Mouse (Mus musculus) embryonic facial prominence, embryonic 15.5 days (tissue): ENCODE measurements at regions not wholly inside any gene's neighbourhood (a gene's known extent, or its start where the extent isn't known, plus 50 kb on each side); places are given as distances from the start of the nearest gene placed in this dataset.

Source experiments
- ATAC-seq: fragments of 200-750 bp; cut with Nextera tagmentation; 2 replicates; pipeline ENCODE4 v1.8.0; 2017; ENCODE audit warnings: low read depth, moderate TSS enrichment; ENCODE audit not compliant: insufficient number of reproducible peaks, low FRiP score, low TSS enrichment
- H3K27ac ChIP-seq: fragments of 300-500 bp; sonication (generic); replicated peaks from 2 replicates; pipeline ENCODE4 v1.5.1; 2015; ENCODE audit warnings: mild to moderate bottlenecking, inconsistent platforms
- H3K27me3 ChIP-seq: fragments of 300-500 bp; sonication (generic); 2 replicates; pipeline ENCODE4 v1.6.1; 2015; ENCODE audit warnings: inconsistent platforms
- H3K36me3 ChIP-seq: fragments of 300-500 bp; sonication (generic); 2 replicates; pipeline ENCODE4 v1.6.1; 2015; ENCODE audit warnings: mild to moderate bottlenecking, inconsistent platforms
- H3K4me1 ChIP-seq: fragments of 300-500 bp; sonication (generic); 2 replicates; pipeline ENCODE4 v1.6.1; 2015; ENCODE audit warnings: inconsistent platforms
- H3K4me2 ChIP-seq: fragments of 300-500 bp; sonication (generic); replicated peaks from 2 replicates; pipeline ENCODE4 v1.6.1; 2015; ENCODE audit warnings: mild to moderate bottlenecking, inconsistent platforms
- H3K4me3 ChIP-seq: fragments of 300-500 bp; sonication (generic); replicated peaks from 2 replicates; pipeline ENCODE4 v1.5.1; 2015; ENCODE audit warnings: mild to moderate bottlenecking, inconsistent platforms
- H3K9ac ChIP-seq: fragments of 300-500 bp; sonication (generic); 2 replicates; pipeline ENCODE4 v1.6.1; 2015; ENCODE audit warnings: inconsistent platforms
- H3K9me3 ChIP-seq: fragments of 300-500 bp; sonication (generic); replicated peaks from 2 replicates; pipeline ENCODE4 v1.6.1; 2016; ENCODE audit warnings: inconsistent platforms
- WGBS: fragments of 180-500 bp; shearing (Covaris S2); methylation state at CpG from one replicate; pipeline ENCODE4 v1.1.7; 2015; 5-methylcytosine and 5-hydroxymethylcytosine counted together

DNA sequence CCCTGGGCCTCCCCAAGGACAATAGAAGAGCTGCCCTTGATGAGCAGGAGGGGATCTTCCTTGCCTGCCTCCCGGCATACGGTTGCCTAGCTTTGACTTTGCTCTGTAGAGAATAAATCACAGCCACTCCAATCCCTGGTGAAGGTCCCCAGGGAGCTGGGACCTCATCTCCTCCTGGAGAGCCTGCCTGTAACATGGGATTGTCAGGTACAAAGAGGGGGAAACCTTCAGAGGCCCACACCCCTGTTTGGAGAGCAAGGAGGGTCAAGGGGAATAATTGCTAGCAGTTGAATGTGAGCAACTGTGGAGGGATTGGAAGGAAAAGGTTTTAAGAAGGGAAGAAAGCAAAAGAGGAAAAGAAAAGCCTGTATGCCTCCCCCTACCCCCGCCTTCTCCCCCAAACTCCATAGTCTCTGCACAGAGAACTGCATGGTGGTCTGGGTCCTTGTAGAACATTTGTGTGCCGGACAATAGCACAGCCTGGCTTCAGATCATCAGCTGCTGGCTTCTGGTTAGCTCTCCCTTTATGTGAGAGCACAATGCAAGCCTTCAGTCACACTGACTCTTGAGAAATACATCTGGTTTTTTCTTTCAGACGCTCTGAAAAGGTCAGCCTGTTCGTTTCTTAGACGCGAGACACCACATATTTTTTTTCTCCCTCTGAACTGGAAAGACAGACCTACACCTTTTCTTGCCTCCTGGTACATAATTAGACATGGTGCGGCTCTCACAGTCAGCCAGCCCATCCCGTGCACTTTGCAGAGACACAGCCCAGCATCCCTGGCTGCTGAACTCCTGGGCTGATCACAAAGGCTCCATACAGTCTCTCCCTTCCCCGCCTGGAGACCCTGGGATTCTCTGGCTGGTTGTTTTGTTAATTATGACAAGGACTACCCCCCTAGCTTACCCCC, 292.5 kb upstream of the Zfp462 start:
- no peak overlapping the region for H3K4me3 ChIP-seq
- H3K36me3 ChIP-seq: no peaks in the 10 kb centered on the region
- 27% methylated on average over 11 of the region's 11 CpGs for WGBS
- ATAC-seq: peak; percentile 47; the same call in 1 of the 2 replicates
- H3K27ac ChIP-seq: no peak overlapping the region
- no peak overlapping the region for H3K9ac ChIP-seq
- no peaks in the 10 kb centered on the region for H3K9me3 ChIP-seq
- H3K27me3 ChIP-seq: no peaks in the 10 kb centered on the region
- H3K4me1 ChIP-seq: peaks cover 13% of the 10 kb centered on the region; the same call in 1 of the 2 replicates
- H3K4me2 ChIP-seq: 0 out of 2 replicates have a peak overlapping the region, but pooled peaks have one; percentile 10

DNA sequence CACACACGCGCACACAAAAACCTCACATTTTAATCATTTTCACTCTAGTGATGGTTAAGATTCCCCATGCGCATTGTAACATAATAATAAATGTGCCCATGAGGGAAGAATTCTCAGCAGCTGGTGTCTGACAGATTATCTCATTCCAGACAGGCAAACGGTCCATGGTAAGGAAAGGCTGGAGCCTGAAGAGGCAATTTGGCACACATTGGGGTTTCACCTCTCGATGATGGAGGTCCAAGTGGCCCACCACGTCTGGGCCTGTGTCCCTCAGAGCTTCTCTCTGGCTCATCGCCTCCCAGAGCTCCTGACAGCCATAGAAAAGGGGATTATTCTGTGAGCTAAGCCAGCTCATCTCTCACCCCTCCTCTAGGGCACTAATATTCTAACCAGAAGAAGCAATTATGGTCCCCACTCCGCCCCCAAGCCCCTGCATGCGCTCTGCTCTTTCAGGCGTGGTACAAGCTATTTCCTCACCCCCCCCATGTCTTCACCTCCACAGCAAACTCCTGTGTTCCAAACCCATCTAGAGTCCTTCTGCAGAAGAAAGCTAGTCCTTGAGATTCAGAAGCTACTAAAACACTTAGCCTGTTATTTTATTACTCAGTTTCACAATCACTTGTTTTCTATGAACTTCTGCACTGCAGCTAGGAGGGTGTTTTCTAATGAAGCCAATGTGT, 291.6 kb upstream of the Zfp462 start:
- Histone ChIP-seq H3K4me1 (peaks cover 13% of the 10 kb centered on the region; the same call in 1 of the 2 replicates), H3K9ac (no peak overlapping the region), H3K9me3 (no peaks in the 10 kb centered on the region), H3K27me3 (no peaks in the 10 kb centered on the region), H3K36me3 (no peaks in the 10 kb centered on the region), H3K27ac (no peak overlapping the region), H3K4me3 (no peak overlapping the region), H3K4me2 (0 out of 2 replicates have a peak overlapping the region, but pooled peaks have one; percentile 10)
- whole genome bisulfite sequencing: 42% methylated on average over 10 of the region's 10 CpGs
- ATAC-seq: no peak
